Mouse (Mus musculus): ENCODE data around the gene Tmem208.

GRCm38 (mm10) chr8:105331469-105331868 is 5.3 kb downstream of the Tmem208 start:
- TF ChIP-seq MXI1 (IDR thresholded peaks at IDR 0.05; ENCODE audit: low read depth, low read length) (no peak), EP300 (IDR thresholded peaks at IDR 0.05; ENCODE audit: low read depth in 1 of 2, low read length in 2 of 2) (no peak), RAD21 (IDR thresholded peaks at IDR 0.05; ENCODE audit: low read depth, low read length) (no peak), ZNF384 (IDR thresholded peaks at IDR 0.05; ENCODE audit: low read depth, low read length) (no peak)
